Mouse (Mus musculus) liver, postnatal 0 days (tissue): ENCODE data around the gene Pde3a.

Experiments used
- CTCF ChIP-seq: sonication (generic); IDR thresholded peaks from 2 replicates; pipeline ENCODE4 v1.5.1; 2016; ENCODE audit warnings: antibody characterized with exemption, low read depth
- EP300 ChIP-seq: IDR thresholded peaks from 2 replicates; pipeline ENCODE4 v1.6.1; 2016; ENCODE audit warnings: antibody characterized with exemption, low read depth, mild to moderate bottlenecking

GRCm38 (mm10) chr6:141395926-141396325 is 146.9 kb downstream of the Pde3a start:
- TF ChIP-seq EP300 (no peak), CTCF (no peak)
